Mouse (Mus musculus): Measurements from ENCODE around the gene Rpl27. TPM values are rescaled to one million over a fixed set of nuclear protein-coding genes. Genes with fewer than 3 reads are reported as not detected.
"Not testable (repeated sequence)": the region's sequence is repeated elsewhere in the genome, so short reads cannot be mapped to it uniquely, and the experiment has no call there.

Rpl27 gene
- polyA plus RNA-seq, 1 experiment from 2014 or later = 260 TPM

DNA sequence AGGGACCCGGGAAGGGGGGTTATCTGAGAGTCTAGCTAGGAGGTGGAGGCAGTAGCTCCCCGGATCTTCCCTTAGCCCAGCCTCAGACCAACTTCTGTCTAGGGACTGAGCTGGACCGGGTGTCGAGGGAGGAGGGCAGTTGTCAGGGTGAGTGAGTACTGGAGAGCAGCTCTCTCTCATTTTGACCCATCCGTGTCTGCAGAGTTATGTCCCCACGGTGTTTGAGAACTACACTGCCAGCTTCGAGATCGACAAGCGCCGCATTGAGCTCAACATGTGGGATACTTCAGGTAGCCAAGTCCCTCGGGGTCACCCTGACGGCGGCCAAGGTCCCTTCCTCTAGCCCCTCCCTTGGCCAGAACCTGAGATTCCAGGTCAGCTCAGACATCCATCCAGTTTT lies 26.6 kb downstream of the Rpl27 start:
- H3K27ac ChIP-seq (replicated peaks in 1 of 2; ENCODE audit: control insufficient read depth in 1 of 2, insufficient read depth in 1 of 2, low read depth in 2 of 2, low read length in 2 of 2) = 0 out of 4 replicates have a peak overlapping the region, but pooled peaks of 1 of the 2 experiments have one; percentile 35
- H3K27me3 ChIP-seq (ENCODE audit: control insufficient read depth, insufficient read depth, low read length) = no peaks in the 10 kb centered on the region
- H3K9ac ChIP-seq (ENCODE audit: low read length) = peak overlapping the region; percentile 84
- no peak for ATAC-seq (ENCODE audit: insufficient number of reproducible peaks, insufficient read depth, low FRiP score, low read depth)
- no peaks in the 10 kb centered on the region for H3K9me3 ChIP-seq (ENCODE audit: control insufficient read depth, low read length)
- H3K4me2 ChIP-seq (ENCODE audit: low read length) = peak overlapping the region; percentile 98
- H3K4me1 ChIP-seq (ENCODE audit: control insufficient read depth in 2 of 2, insufficient read depth in 2 of 2, low read length in 2 of 2) = peaks cover 16 to 29% of the 10 kb centered on the region in 2 experiments
- H3K36me3 ChIP-seq (ENCODE audit: control insufficient read depth, insufficient read depth, low read length) = no peaks in the 10 kb centered on the region
- 5% methylated on average over 13 of the region's 13 CpGs for WGBS
- H3K4me3 ChIP-seq (ENCODE audit: control insufficient read depth in 1 of 2, insufficient read depth in 1 of 2, low read depth in 1 of 2, low read length in 2 of 2) = peak overlapping the region; percentile 77 to 89

DNA sequence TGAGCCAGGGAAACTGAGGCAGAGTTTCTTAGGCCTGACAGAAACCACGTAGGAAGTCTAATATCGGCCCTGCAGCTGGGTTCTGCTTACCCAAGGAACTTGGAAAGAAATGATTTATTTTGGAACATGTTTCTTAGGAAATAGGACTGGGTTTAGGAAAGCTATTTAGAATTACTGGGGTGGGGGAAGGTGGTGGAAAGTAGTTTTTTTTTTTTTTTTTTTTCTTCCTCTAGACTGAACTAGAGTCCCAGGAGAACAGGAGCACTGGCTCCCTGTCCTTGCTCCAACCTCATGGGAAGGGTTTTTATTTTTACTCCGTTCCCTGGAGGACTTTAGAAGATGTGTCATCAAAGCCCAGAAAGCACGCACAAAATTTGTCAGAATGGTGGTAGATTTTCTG lies 27.1 kb downstream of the Rpl27 start:
- Histone ChIP-seq H3K27ac (replicated peaks in 1 of 2; ENCODE audit: control insufficient read depth in 1 of 2, insufficient read depth in 1 of 2, low read depth in 2 of 2, low read length in 2 of 2) (no peak overlapping the region), H3K27me3 (ENCODE audit: control insufficient read depth, insufficient read depth, low read length) (no peaks in the 10 kb centered on the region), H3K4me1 (ENCODE audit: control insufficient read depth in 2 of 2, insufficient read depth in 2 of 2, low read length in 2 of 2) (peaks cover 15 to 25% of the 10 kb centered on the region in 2 experiments), H3K9me3 (ENCODE audit: control insufficient read depth, low read length) (no peaks in the 10 kb centered on the region), H3K36me3 (ENCODE audit: control insufficient read depth, insufficient read depth, low read length) (no peaks in the 10 kb centered on the region), H3K9ac (ENCODE audit: low read length) (no peak overlapping the region), H3K4me3 (ENCODE audit: control insufficient read depth in 1 of 2, insufficient read depth in 1 of 2, low read depth in 1 of 2, low read length in 2 of 2) (peak overlapping the region in 1 of 2 experiments; percentile 77; a peak in 2 of 4 replicates), H3K4me2 (ENCODE audit: low read length) (peak overlapping the region; percentile 98)
- no peak for ATAC-seq (ENCODE audit: insufficient number of reproducible peaks, insufficient read depth, low FRiP score, low read depth)
- 66% methylated on average over 4 of the region's 4 CpGs for WGBS

DNA sequence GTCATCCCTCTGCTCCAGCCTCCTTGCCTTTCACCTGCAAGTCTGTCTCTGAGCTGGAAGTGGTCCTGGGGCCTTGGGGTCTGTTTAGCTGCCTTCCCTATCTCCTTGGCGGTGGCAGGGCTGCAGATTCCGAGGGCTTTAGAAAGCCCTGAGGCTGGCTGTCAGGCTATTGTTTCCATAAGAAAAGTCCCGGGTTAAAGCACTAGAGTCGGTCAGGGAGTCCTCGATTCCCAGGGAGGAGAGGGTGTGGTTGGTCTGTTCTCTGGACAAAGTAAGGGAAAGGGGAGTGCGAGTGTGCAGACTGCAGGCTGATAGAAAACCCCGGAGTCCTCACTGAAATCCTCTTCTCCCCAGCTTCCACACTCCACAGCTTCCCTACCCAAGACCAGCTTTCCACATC lies 28.1 kb downstream of the Rpl27 start:
- peaks cover 12 to 17% of the 10 kb centered on the region in 2 experiments for H3K4me1 ChIP-seq (ENCODE audit: control insufficient read depth in 2 of 2, insufficient read depth in 2 of 2, low read length in 2 of 2)
- H3K9me3 ChIP-seq (ENCODE audit: control insufficient read depth, low read length) = no peaks in the 10 kb centered on the region
- H3K27ac ChIP-seq (replicated peaks in 1 of 2; ENCODE audit: control insufficient read depth in 1 of 2, insufficient read depth in 1 of 2, low read depth in 2 of 2, low read length in 2 of 2) = peak overlapping the region in 1 of 2 experiments; percentile 33; a peak in 1 of 4 replicates
- WGBS = 33% methylated on average over 7 of the region's 7 CpGs
- no peaks in the 10 kb centered on the region for H3K27me3 ChIP-seq (ENCODE audit: control insufficient read depth, insufficient read depth, low read length)
- no peaks in the 10 kb centered on the region for H3K36me3 ChIP-seq (ENCODE audit: control insufficient read depth, insufficient read depth, low read length)
- no peak for ATAC-seq (ENCODE audit: insufficient number of reproducible peaks, insufficient read depth, low FRiP score, low read depth)
- H3K9ac ChIP-seq (ENCODE audit: low read length) = peak overlapping the region; percentile 30; the same call in 1 of the 2 replicates
- no peak overlapping the region for H3K4me3 ChIP-seq (ENCODE audit: control insufficient read depth in 1 of 2, insufficient read depth in 1 of 2, low read depth in 1 of 2, low read length in 2 of 2)
- H3K4me2 ChIP-seq (ENCODE audit: low read length) = no peak overlapping the region

- no peak for ATAC-seq (ENCODE audit: insufficient number of reproducible peaks, insufficient read depth, low FRiP score, low read depth)
- H3K27ac ChIP-seq (replicated peaks in 1 of 2; ENCODE audit: control insufficient read depth in 1 of 2, insufficient read depth in 1 of 2, low read depth in 2 of 2, low read length in 2 of 2) = no peak overlapping the region
- H3K9ac ChIP-seq (ENCODE audit: low read length) = no peak overlapping the region
- H3K9me3 ChIP-seq (ENCODE audit: control insufficient read depth, low read length) = no peaks in the 10 kb centered on the region
- peaks cover 11 to 12% of the 10 kb centered on the region in 2 experiments for H3K4me1 ChIP-seq (ENCODE audit: control insufficient read depth in 2 of 2, insufficient read depth in 2 of 2, low read length in 2 of 2)
- no peak overlapping the region for H3K4me2 ChIP-seq (ENCODE audit: low read length)
- H3K27me3 ChIP-seq (ENCODE audit: control insufficient read depth, insufficient read depth, low read length) = no peaks in the 10 kb centered on the region
- 41% methylated on average over 3 of the region's 3 CpGs for WGBS
- no peaks in the 10 kb centered on the region for H3K36me3 ChIP-seq (ENCODE audit: control insufficient read depth, insufficient read depth, low read length)
- no peak overlapping the region for H3K4me3 ChIP-seq (ENCODE audit: control insufficient read depth in 1 of 2, insufficient read depth in 1 of 2, low read depth in 1 of 2, low read length in 2 of 2)
Observed at GRCm38 (mm10) chr11:101471926-101472325, 29.8 kb downstream of the Rpl27 start.

DNA sequence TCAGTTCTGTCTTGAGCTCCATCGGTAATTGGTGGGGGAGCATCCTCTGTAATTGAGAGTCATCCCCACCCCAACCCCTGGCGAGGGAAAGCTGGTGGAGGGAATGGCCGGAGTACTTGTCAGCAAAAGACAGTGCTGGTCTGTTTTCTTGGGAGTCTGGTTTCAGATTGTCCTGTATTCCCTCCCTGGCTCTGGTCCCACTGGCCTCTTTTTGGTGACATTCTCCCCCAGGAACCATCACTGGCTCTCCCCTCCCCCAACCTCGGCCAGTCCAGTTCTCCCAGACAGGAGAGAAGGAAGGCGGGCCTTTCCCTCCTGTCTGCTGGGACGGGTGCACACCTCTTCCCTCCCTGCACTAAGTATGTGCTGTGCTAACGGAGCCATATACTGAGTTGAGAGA lies 30.2 kb downstream of the Rpl27 start:
- H3K4me3 ChIP-seq (ENCODE audit: control insufficient read depth in 1 of 2, insufficient read depth in 1 of 2, low read depth in 1 of 2, low read length in 2 of 2) = no peak overlapping the region
- H3K27ac ChIP-seq (replicated peaks in 1 of 2; ENCODE audit: control insufficient read depth in 1 of 2, insufficient read depth in 1 of 2, low read depth in 2 of 2, low read length in 2 of 2) = no peak overlapping the region
- no peak overlapping the region for H3K9ac ChIP-seq (ENCODE audit: low read length)
- no peak overlapping the region for H3K4me2 ChIP-seq (ENCODE audit: low read length)
- peaks cover 9 to 12% of the 10 kb centered on the region in 2 experiments for H3K4me1 ChIP-seq (ENCODE audit: control insufficient read depth in 2 of 2, insufficient read depth in 2 of 2, low read length in 2 of 2)
- no peaks in the 10 kb centered on the region for H3K27me3 ChIP-seq (ENCODE audit: control insufficient read depth, insufficient read depth, low read length)
- H3K9me3 ChIP-seq (ENCODE audit: control insufficient read depth, low read length) = no peaks in the 10 kb centered on the region
- ATAC-seq (ENCODE audit: insufficient number of reproducible peaks, insufficient read depth, low FRiP score, low read depth) = no peak
- WGBS = 51% methylated on average over 7 of the region's 7 CpGs
- no peaks in the 10 kb centered on the region for H3K36me3 ChIP-seq (ENCODE audit: control insufficient read depth, insufficient read depth, low read length)

DNA sequence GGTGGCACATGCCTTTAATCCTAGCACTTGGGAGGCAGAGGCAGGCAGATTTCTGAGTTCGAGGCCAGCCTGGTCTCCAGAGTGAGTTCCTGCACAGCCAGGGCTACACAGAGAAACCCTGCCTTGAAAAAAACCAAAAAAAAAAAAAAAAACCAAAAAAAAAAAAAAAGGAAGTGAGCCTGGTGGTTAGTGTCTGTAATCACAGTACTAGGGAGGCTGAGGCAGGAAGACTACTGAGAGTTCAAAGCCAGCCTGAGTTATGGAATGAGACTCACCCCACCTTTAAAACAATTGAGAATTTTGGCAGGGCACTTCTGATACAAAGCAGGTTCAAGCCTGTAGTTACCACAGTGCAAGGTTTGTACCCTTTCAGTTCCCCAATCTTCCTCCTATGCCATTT lies 31.6 kb downstream of the Rpl27 start:
- H3K9ac ChIP-seq (ENCODE audit: low read length); H3K4me2 ChIP-seq (ENCODE audit: low read length); H3K36me3 ChIP-seq (ENCODE audit: control insufficient read depth, insufficient read depth, low read length); ATAC-seq (ENCODE audit: insufficient number of reproducible peaks, insufficient read depth, low FRiP score, low read depth); H3K9me3 ChIP-seq (ENCODE audit: control insufficient read depth, low read length); H3K27me3 ChIP-seq (ENCODE audit: control insufficient read depth, insufficient read depth, low read length); H3K4me3 ChIP-seq (ENCODE audit: control insufficient read depth in 1 of 2, insufficient read depth in 1 of 2, low read depth in 1 of 2, low read length in 2 of 2); H3K27ac ChIP-seq (replicated peaks in 1 of 2; ENCODE audit: control insufficient read depth in 1 of 2, insufficient read depth in 1 of 2, low read depth in 2 of 2, low read length in 2 of 2): not testable (repeated sequence)
- 72% methylated on average over 1 of the region's 1 CpGs for WGBS
- H3K4me1 ChIP-seq (ENCODE audit: control insufficient read depth in 2 of 2, insufficient read depth in 2 of 2, low read length in 2 of 2) = peaks cover 4 to 11% of the 10 kb centered on the region in 2 experiments

DNA sequence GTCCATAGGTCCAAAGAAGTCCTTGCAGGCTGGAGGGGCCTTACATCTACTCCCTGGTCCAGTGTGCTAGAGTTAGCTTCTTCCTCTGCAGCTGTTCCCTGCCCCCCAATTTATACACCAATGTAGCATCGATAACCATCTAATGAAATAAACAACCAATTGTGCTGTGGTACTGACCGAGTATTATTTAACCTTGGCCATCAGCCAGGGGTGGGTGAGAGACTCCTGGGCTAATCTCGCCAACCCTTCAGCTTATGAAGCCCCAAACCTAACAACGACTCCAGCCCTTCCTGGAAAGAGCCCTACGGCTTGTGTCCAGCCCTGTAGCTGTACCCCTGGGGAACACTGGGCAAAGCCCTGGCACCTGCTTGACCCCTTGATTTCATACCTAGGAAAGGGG lies 32.2 kb downstream of the Rpl27 start:
- Histone ChIP-seq H3K9ac (ENCODE audit: low read length) (no peak overlapping the region), H3K4me3 (ENCODE audit: control insufficient read depth in 1 of 2, insufficient read depth in 1 of 2, low read depth in 1 of 2, low read length in 2 of 2) (no peak overlapping the region), H3K27me3 (ENCODE audit: control insufficient read depth, insufficient read depth, low read length) (no peaks in the 10 kb centered on the region), H3K27ac (replicated peaks in 1 of 2; ENCODE audit: control insufficient read depth in 1 of 2, insufficient read depth in 1 of 2, low read depth in 2 of 2, low read length in 2 of 2) (no peak overlapping the region), H3K9me3 (ENCODE audit: control insufficient read depth, low read length) (no peaks in the 10 kb centered on the region), H3K4me1 (ENCODE audit: control insufficient read depth in 2 of 2, insufficient read depth in 2 of 2, low read length in 2 of 2) (peaks cover 6 to 14% of the 10 kb centered on the region in 2 experiments), H3K36me3 (ENCODE audit: control insufficient read depth, insufficient read depth, low read length) (no peaks in the 10 kb centered on the region), H3K4me2 (ENCODE audit: low read length) (no peak overlapping the region)
- ATAC-seq (ENCODE audit: insufficient number of reproducible peaks, insufficient read depth, low FRiP score, low read depth) = no peak
- WGBS = 57% methylated on average over 5 of the region's 5 CpGs

DNA sequence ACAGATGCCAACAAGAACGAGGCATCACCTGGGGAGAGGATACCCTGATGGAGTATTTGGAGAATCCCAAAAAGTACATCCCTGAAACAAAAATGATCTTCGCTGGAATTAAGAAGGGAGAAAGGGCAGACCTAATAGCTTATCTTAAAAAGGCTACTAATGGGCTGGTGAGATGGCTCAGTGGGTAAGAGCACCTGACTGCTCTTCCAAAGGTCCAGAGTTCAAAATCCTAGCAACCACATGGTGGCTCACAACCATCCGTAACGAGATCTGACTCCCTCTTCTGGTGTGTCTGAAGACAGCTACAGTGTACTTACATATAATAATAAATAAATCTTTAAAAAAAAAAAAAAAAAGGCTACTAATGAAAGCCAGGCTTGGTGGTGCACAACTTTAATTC lies 34.3 kb downstream of the Rpl27 start:
- not testable (repeated sequence) for H3K27me3 ChIP-seq (ENCODE audit: control insufficient read depth, insufficient read depth, low read length); H3K9ac ChIP-seq (ENCODE audit: low read length); ATAC-seq (ENCODE audit: insufficient number of reproducible peaks, insufficient read depth, low FRiP score, low read depth); H3K36me3 ChIP-seq (ENCODE audit: control insufficient read depth, insufficient read depth, low read length); H3K4me2 ChIP-seq (ENCODE audit: low read length); H3K9me3 ChIP-seq (ENCODE audit: control insufficient read depth, low read length); H3K4me3 ChIP-seq (ENCODE audit: control insufficient read depth in 1 of 2, insufficient read depth in 1 of 2, low read depth in 1 of 2, low read length in 2 of 2); H3K27ac ChIP-seq (replicated peaks in 1 of 2; ENCODE audit: control insufficient read depth in 1 of 2, insufficient read depth in 1 of 2, low read depth in 2 of 2, low read length in 2 of 2)
- peaks cover 24 to 29% of the 10 kb centered on the region in 2 experiments for H3K4me1 ChIP-seq (ENCODE audit: control insufficient read depth in 2 of 2, insufficient read depth in 2 of 2, low read length in 2 of 2)
- 76% methylated on average over 4 of the region's 4 CpGs for WGBS
